Mouse (Mus musculus) thymus, postnatal 36 days (tissue): ENCODE measurements around the gene Zfp791.
A peak's percentile ranks its signal among the peaks of the same experiment; 100 is the strongest.
"Not testable (repeated sequence)": the region's sequence is repeated elsewhere in the genome, so short reads cannot be mapped to it uniquely, and the experiment has no call there.

ENCODE experiments used
- DNase-seq, 2 experiments: peaks; one replicate each; pipeline ENCODE4 v3.0.0; 2022; ENCODE audit warnings: mixed read lengths in 2 of 2

Gene Zfp791

DNA sequence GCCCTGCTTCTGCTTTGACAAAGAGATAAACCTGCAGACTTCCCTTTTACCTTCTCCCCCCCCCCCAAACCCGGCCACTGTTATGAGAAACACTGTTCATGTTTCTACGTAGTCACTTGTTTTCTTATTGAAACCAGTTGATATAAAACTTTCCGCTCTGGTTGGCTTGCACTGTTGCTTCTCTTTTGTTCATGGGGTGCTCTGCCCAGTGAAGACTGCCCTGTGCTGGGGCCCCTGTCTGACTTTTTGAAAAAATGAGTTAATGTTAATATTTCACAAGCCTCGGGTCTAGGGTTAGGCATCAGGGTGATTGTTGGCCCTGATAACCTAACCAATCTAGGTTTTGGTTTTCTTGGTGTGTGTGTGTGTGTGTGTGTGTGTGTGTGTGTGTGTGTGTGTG lies 40.7 kb downstream of the Zfp791 start:
- DNase-seq = not testable (repeated sequence)

DNA sequence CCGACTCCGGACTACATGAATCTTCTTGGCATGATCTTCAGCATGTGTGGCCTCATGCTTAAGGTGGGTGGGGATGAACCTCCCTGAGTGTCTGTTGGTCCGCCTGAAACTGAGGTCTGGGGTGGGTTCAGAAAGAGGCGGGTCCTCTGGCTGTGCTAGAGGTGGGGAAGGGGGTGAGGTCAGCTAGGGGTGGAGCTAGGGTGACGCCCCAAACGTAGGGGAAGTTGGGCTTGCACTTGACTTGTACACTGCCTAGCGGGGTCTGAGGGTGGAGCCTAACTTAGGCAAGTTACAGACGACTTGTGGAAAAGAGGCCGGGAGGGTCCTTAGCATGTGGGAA lies 41.7 kb downstream of the Zfp791 start, which contains the start of gene Wdr83:
Gene Wdr83 (minus strand): TSS at position 91 of the 340 bp plus-strand sequence.
- peak in 1 of 2 experiments; percentile 85 for DNase-seq

DNA sequence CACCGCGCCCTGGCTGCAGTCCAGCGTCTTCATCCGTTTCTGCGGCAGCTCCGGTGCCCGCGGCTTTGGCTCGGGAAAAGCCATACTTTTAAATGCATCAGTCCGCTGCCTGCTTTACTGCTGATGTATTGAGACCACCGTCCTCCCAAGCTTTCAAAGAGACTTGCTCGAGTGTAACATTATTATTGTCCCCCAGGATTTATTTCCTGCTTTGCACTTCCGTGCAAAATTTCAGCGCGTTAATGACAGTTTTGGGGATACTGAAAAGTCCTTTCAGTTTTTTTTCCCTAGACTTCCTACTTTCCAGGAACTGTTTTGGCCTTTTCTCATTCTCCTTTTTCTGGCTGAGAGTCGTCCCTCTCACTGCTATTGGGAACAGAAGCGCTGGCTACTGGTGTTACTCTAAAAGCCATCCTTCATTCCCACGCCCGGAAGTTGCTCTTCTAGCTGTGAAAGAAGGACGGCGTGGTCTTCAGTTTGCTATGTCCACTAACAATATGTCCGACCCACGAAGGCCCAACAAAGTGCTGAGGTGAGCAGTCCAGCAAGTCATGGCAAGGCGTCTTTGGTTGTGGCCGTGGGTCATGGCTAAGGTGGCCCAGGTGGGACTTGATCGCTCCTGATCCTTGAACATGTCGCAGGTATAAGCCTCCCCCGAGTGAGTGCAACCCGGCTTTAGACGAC lies 42.2 kb downstream of the Zfp791 start, which contains the start of gene Wdr83os:
Gene Wdr83os (plus strand): TSS at position 209 of the 684 bp plus-strand sequence.
- peak in 1 of 2 experiments; percentile 72 for DNase-seq

DNA sequence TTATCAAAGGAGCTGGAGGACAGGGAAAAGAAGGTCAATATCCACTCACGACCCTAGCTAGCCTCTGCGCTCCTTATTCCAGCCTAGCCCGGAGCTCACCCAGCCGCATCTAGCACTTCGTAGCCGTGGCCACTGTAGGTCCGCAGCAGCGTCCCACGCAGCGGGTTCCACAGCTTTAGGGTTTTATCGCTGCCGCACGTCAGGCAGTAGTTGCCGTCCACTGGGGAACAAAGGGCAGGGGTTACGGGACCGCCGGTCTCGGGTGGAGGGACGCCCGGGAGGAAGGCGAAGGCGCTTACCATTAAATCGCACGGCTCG lies 42.7 kb downstream of the Zfp791 start:
- DNase-seq = peak in 1 of 2 experiments; percentile 49

DNA sequence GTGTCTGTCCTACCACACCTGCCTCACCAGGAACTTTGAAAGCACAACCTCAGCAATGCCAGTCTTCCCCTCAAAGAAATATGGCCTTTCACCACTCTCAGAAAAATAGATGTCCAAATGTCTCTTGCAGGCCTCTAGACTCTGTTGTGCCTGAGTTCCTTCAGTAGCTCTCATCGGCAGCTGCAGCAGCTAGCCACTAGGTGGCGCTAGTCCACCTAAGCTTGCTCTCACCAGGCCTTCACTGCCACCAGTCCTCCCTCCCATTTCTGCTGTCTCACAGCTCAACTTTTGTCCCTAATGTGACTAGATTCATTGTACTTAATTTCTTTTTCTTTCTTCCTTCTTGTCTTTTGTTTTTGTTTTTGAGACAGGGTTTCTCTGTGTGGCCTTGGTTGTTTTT lies 45.9 kb downstream of the Zfp791 start:
- peak; percentile 64 to 71 for DNase-seq

DNA sequence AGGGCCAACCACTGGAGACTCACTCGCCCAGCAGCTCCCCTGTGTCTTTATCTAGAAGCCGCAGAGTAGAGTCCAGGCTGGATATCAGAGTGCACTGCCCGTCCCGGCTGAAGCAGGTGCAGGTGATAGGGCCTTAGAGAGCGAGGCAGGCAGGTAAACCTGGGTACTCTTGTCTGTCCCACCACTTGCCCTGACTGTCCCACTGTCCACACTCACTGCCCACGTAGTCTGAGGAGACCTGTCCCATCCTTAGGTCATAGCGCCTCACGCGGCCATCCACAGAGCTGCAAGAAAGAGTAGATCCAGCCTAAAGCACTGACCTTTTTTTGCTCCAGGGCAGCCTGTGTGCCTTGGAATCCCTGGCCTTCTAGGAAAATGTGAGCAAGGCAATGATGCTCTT lies 46.9 kb downstream of the Zfp791 start:
- DNase-seq = no peak

DNA sequence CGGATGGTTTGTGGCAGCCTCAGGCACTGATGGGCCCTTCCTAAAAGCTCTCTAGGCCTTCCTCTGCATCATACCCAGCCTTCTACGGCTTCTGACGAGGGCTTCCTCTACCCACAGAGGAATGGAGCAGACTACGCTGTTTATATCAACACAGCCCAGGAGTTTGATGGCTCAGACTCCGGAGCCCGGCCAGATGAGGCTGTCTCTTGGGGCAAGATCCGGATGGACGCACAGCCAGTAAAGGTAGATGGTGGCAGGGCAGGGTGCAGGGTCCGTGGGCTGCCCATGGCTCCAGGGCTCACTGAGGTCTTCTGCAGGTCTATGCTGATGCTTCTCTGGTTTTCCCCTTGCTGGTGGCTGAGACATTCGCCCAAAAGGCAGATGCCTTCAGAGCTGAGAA lies 48.3 kb downstream of the Zfp791 start:
- no peak for DNase-seq

DNA sequence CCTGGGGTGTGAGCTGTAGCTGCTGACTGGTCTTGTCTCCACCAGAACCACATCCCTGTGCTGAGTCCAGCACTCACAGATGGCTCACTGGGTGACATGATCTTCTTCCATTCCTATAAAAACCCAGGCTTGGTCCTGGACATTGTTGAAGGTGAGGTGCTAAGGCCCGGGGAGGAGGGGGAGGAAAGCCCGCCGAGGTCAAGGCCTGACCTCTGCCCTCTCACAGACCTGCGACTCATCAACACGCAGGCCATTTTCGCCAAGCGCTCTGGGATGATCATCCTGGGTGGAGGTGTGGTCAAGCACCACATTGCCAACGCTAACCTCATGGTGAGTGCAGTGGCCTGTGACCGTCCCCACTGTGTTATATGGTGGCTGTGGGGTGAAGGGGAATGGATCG lies 48.7 kb downstream of the Zfp791 start:
- DNase-seq = no peak

DNA sequence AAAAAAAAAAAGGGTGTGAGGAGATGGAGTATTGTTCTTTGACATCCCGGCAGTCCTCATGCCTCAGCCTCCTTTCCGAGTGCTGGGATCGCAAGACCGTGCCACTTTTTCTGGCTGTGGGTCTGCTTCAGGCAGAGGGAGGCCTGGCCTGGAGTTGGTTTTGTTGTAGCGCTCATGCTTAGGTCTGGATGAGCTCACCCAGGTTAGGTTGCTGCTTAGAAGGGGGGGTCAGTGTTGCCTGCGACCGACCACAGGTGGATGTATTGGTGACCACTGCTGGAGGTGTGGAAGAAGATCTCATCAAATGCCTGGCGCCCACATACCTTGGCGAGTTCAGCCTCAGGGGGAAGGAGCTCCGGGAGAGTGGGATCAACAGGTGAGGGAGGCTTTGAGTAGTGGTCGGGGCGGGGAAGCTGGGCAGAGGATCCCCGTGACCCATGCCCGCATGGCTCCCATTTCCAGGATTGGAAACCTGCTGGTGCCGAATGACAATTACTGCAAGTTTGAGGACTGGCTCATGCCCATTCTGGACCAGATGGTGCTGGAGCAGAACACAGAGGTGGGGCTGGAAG lies 49.8 kb downstream of the Zfp791 start:
- no peak for DNase-seq

DNA sequence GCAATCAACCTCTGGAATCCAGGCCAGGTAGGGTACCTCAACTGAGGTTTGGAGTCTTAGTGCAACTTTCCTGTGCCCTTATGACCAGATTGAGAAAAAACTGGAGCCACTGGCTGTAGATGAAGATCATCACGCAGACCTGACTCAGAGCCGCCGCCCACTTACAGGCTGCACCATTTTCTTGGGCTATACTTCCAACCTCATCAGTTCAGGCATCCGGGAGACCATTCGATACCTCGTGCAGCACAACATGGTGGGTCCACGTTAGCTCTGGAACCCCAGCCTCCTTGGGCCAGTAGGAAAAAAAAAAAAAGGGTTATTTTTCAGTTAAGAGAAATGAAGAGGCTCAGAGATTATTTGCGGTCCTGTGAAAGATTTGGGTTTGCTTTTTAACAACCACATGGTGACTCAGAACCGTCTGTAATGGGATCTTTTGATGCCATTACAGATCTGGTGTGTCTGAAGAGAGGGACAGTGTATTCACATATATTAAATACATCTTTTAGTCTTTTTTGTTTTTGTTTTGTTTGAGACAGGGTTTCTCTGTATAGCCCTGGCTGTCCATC lies 50.4 kb downstream of the Zfp791 start:
- DNase-seq = peak in 1 of 2 experiments; percentile 32

DNA sequence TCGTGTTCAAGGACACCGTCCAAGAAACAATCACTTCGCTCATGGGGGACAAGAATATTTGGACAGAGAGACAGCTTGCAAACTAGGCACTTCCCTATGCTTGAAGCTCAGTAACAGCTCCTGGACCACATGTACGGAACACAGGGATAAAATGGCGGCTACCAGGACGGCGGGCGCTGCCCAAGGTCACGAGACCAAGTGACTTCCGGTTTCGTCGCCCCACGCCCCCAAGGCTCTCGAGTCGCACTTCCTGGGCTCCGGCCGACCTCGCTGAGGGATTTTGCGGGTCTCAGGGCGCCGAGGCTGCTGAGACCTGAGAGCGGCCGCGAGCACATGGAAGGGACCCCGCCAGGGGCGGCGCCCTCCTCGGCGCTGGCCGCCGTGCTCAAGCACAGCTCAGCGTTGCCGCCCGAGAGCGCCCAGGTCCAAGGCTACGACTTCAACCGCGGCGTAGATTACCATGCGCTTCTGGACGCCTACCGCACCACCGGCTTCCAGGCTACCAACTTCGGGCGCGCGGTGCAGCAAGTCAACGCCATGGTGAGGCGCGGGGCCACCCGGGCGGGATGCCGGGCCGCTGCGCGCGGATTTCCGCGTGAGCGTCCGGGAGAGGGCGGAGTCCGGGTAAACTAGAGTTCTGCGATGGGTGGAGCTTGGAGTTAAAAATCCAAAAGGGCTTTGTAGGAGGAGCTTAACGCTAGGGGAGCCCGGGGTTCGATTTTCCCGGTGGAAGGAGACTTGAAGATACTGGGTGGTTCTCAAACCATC lies 51.2 kb downstream of the Zfp791 start, which contains the start of gene Dhps:
Gene Dhps (plus strand): TSS at position 244 of the 768 bp plus-strand sequence.
- peak; percentile 85 to 89 for DNase-seq

DNA sequence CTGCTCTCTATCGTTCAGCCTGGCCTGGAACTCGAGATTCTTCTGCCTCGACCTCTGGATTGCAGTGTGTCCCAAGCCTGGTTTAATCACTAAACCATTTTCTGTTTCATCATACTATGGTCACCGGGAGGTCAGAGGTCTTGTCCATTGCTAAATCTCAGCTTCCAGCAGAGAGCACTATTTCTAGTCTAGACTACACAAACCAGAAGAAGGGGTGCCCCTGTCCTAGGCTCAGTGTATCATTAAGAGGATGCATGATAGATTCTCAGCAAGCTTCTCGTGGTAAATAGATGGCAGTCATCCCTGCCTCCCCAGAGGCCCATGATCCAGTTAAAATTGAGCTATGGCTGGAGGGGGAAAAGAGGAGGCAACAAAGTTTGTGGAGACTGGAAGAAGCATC lies 51.9 kb downstream of the Zfp791 start:
- DNase-seq = no peak

DNA sequence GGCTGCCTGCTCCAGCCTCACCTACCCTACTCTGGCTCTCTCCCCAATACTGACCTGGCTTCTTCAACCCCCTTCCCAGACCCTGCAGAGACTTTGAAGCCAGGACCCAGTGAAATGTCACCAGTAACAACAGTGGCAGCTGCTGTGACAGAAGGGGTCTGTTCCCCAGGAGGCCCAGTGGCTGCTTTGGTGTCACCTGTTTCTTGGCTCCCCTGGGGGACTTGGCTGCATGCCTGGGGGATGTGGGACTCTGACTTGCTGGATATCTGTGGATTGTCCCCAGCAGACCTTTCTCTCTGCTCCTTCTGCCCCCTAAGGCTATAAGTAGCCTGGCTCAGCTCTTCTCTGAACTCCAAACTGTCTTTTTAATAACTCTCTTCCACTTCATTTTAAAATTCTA lies 54.9 kb downstream of the Zfp791 start, which contains the start of gene Gm5741:
Gene Gm5741 (minus strand): TSS at position 1 of the 400 bp plus-strand sequence.
- DNase-seq = no peak

DNA sequence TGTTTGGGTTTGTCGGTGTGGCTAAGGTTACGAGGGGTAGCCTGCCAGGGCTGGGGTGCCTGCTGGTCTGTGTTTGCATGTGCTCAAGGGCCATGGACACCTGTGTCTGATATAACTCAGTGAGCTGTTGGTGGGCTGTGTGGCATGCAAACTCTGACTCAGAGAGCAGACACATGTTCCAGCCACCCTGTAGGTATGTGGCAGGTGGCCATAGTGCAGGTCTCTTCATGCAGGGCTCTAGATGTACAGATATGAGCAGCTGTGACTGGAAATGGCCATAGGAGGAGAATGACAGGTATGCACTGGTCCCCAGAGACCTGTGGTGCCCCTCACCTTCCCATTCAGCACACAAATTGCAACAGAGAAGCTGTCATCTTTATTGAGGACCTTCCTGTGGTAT lies 55.7 kb downstream of the Zfp791 start:
- DNase-seq = no peak

DNA sequence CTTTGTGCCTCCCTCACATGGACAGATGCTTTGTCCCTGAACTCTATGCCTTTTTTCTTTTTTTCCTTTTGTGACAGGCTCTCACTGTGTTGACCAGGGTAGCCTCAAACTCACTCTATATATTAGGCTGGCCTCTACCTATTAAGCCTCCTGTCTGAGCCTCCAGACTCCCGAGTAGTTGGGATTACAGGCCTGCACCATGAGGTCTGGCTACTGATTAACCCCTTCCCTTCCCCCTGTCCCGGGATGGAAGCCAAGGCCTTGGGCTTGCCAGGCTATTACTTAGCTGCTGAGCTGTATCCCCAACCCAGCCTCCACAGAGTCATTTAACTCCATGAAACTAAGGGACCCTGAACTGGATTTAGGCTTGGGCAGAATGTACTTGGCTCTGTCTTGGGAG lies 57.7 kb downstream of the Zfp791 start:
- no peak for DNase-seq

DNA sequence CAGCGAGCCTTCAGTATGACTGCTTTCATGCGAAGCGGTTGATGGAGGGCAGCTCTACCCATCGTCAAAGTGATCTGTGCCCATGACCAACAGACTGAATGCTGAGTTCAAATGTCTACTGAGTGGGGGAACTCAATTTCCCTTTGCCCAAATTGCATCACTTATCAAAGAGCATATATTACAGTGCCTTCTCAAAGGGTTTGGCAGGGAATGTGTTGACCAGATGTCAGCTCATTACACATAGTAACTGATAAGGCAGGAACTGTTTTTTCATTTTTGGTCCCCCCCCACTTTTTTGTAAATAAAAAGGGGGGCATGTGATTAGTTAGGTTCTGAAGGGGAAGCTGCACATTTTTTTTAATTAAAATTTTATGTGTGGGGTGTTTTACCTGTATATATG lies 60.3 kb downstream of the Zfp791 start:
- no peak for DNase-seq

DNA sequence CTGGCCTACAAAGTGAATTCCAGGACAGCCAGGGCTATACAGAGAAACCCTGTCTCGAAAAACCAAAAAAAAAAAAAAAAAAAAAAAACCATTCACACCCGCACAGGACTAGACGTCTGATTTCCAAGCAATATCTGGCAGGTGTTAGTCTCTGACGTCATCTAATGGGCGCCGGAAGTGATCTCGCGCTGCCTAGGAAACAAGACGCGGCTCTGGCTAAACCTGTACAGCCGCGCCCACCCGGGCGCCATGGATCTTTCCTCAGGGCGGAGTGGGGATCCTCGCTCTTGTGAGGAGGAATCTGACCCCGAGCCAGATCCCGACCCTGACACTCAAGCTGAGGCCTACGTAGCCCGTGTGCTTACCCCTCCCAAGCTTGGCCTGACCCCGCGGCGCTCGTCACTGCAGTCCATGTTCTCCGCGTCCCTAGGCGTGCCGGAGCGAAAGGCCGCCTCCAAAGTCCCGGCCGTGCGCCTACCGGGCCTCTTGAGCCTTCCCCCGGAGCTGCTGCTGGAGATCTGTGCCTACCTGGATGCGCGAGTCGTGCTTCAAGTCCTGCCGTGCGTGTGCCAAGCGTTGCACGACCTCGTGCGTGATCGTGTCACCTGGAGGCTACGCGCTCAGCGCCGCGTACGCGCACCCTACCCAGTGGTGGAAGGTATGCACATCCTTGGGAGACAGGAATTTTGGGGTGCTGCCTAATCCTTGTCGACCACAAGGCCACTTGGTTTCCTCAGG lies 62.8 kb downstream of the Zfp791 start, which contains the start of gene Fbxw9:
Gene Fbxw9 (plus strand): TSS at position 177 of the 738 bp plus-strand sequence.
- DNase-seq = peak; percentile 78 to 83
